13 mouse cellular contexts compared by ENCODE assay signal in the genomic region with DNA sequence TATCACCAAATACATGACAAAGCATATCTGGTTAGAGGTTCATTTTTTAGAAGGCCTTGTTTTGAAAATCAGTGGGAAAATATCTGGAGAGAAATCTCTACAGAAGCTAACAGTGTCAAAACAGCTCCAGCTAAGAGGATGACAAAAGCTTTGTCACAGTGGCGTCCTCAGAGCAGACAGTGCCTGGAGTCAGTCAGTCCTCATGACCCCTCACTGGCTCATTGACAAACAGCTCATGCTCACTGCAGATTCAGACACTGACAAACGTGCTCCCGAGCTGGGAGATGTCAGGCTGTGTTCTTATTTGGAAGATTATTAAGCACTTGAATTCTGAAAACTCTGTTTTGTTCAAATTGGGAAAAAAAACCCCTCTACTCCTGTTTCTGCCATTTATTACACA.
DNase-seq lines count a peak whose midpoint lies in the region; ATAC-seq and TF ChIP-seq lines count a peak whose summit lies in the region.
"Had no signal": no experiment of that assay in that cellular context is flagged by ENCODE, and none has a peak within 500 bp of the region (broad histone marks: within the 10 kb centered on the region; RNA-seq: fewer than 3 reads in every experiment).

No protein-coding gene starts in this region.

- no peak for TF ChIP-seq CTCF in lung, adult 2 months (IDR thresholded peaks at IDR 0.05; ENCODE audit: insufficient read depth, low read length)

- no peak for ATAC-seq in hindbrain, embryonic 14.5 days (ENCODE audit: low FRiP score)
- ATAC-seq: activated CD4-positive, CD25-positive, alpha-beta regulatory T cell, adult 4 months had no signal

- peak; percentile 46 to 50 for DNase-seq in cerebellum, postnatal 10 days
- DNase-seq in cerebellum, adult 18-20 months = no peak
- peak; percentile 11 to 35 for DNase-seq in layer of hippocampus, adult 8-10 months (ENCODE audit: low spot score in 2 of 2)
- DNase-seq in layer of hippocampus, postnatal 14 days (ENCODE audit: low spot score in 2 of 2) = no peak
- peak; percentile 21 for DNase-seq in adrenal gland, postnatal 14 days
- peak; percentile 33 for DNase-seq in hindbrain, embryonic 14.5 days (ENCODE audit: low spot score)
- DNase-seq in lung, adult 2 months = no peak
- no peak for DNase-seq in heart, embryonic 10.5 days (ENCODE audit: low spot score)
- DNase-seq: lung, postnatal 36 days had no signal

- no peaks in the 10 kb centered on the region for H3K9me3 ChIP-seq in hindbrain, embryonic 14.5 days (ENCODE audit: control insufficient read depth, low read length)
- H3K9me3 ChIP-seq in heart, embryonic 10.5 days = no peaks in the 10 kb centered on the region

- H3K27ac ChIP-seq in hindbrain, embryonic 14.5 days = no peak overlapping the region
- no peak overlapping the region for H3K27ac ChIP-seq in heart, embryonic 10.5 days
- H3K27ac ChIP-seq: liver, embryonic 14.5 days; stomach, postnatal 0 days had no signal

- H3K4me1 ChIP-seq in hindbrain, embryonic 14.5 days (replicated peaks; ENCODE audit: control insufficient read depth, insufficient read depth, low read length) = no peaks in the 10 kb centered on the region
- no peaks in the 10 kb centered on the region for H3K4me1 ChIP-seq in lung, adult 2 months (ENCODE audit: control insufficient read depth, insufficient read depth, low read length)
- no peaks in the 10 kb centered on the region for H3K4me1 ChIP-seq in heart, embryonic 10.5 days

- no peak overlapping the region for H3K4me2 ChIP-seq in hindbrain, embryonic 14.5 days (replicated peaks)
- H3K4me2 ChIP-seq: heart, embryonic 11.5 days had no signal

- TF ChIP-seq POLR2A in lung, adult 2 months (IDR thresholded peaks at IDR 0.05; ENCODE audit: borderline replicate concordance, extremely low read depth, low read depth, low read length) = no peak

- no peak overlapping the region for H3K9ac ChIP-seq in hindbrain, embryonic 14.5 days
- H3K9ac ChIP-seq: liver, embryonic 14.5 days had no signal

- no peaks in the 10 kb centered on the region for H3K27me3 ChIP-seq in hindbrain, embryonic 14.5 days (ENCODE audit: control insufficient read depth, insufficient read depth, low read length)
- H3K27me3 ChIP-seq in heart, embryonic 10.5 days (ENCODE audit: insufficient read depth, poor library complexity, severe bottlenecking) = no peaks in the 10 kb centered on the region

- no peak overlapping the region for H3K4me3 ChIP-seq in hindbrain, embryonic 14.5 days (replicated peaks; ENCODE audit: low read length)
- H3K4me3 ChIP-seq in lung, adult 2 months (replicated peaks; ENCODE audit: extremely low read depth, low read depth, low read length) = no peak overlapping the region
- H3K4me3 ChIP-seq in heart, embryonic 10.5 days = no peak overlapping the region

- no peaks in the 10 kb centered on the region for H3K36me3 ChIP-seq in hindbrain, embryonic 14.5 days (replicated peaks; ENCODE audit: control insufficient read depth, insufficient read depth)
- H3K36me3 ChIP-seq in heart, embryonic 10.5 days = no peaks in the 10 kb centered on the region

- 11% methylated on average over 3 of the region's 3 CpGs for WGBS in hindbrain, embryonic 14.5 days
- 49% methylated on average over 3 of the region's 3 CpGs for WGBS in lung, adult 2 months
- 51% methylated on average over 3 of the region's 3 CpGs for WGBS in heart, embryonic 10.5 days

Comparison
In these comparisons a context has a peak if more than half of its experiments do, and no peak if none do; other contexts are left out.
1. DNase-seq: peak in cerebellum, postnatal 10 days (2 of 2), layer of hippocampus, adult 8-10 months (2 of 2), adrenal gland, postnatal 14 days (single experiment) and hindbrain, embryonic 14.5 days (single experiment); none in cerebellum, adult 18-20 months (0 of 2), layer of hippocampus, postnatal 14 days (0 of 2), lung, adult 2 months (single experiment) and heart, embryonic 10.5 days (single experiment).